Mouse (Mus musculus): ENCODE results near the gene Map3k11. TPM values are rescaled to one million over a fixed set of nuclear protein-coding genes. Genes with fewer than 3 reads are reported as not detected.
A peak's percentile ranks its signal among the peaks of the same experiment; 100 is the strongest.

Map3k11 gene
- polyA plus RNA-seq, 1 experiment from 2014 or later: 37.8 TPM

GRCm38 (mm10) chr19:5695849-5696462 is 7.4 kb downstream of the Map3k11 start:
- 40% methylated on average over 41 of the region's 41 CpGs for WGBS
- Histone ChIP-seq H3K9me3 (ENCODE audit: control insufficient read depth, low read length) (no peaks in the 10 kb centered on the region), H3K4me3 (ENCODE audit: low read length) (no peak overlapping the region), H3K27ac (ENCODE audit: low read length) (no peak overlapping the region), H3K9ac (ENCODE audit: low read length) (no peak overlapping the region), H3K36me3 (ENCODE audit: control insufficient read depth, insufficient read depth, low read length) (peaks cover 54% of the 10 kb centered on the region), H3K4me2 (ENCODE audit: low read depth, low read length) (no peak overlapping the region), H3K27me3 (ENCODE audit: control insufficient read depth, insufficient read depth, low read depth, low read length) (no peaks in the 10 kb centered on the region), H3K4me1 (replicated peaks; ENCODE audit: control insufficient read depth, insufficient read depth, low read length) (peaks cover 12% of the 10 kb centered on the region)
- no peak for ATAC-seq (ENCODE audit: low read depth)

- peak; percentile 37 for ATAC-seq (ENCODE audit: low read depth)
Measured at GRCm38 (mm10) chr19:5704163-5704800, 15.7 kb downstream of the Map3k11 start, which contains the start of gene Kcnk7. Gene Kcnk7 (plus strand): TSS chr19:5704367.

GRCm38 (mm10) chr19:5704801-5705571 is 16.4 kb downstream of the Map3k11 start:
- Histone ChIP-seq H3K9me3 (ENCODE audit: control insufficient read depth, low read length) (no peaks in the 10 kb centered on the region), H3K36me3 (ENCODE audit: control insufficient read depth, insufficient read depth, low read length) (peaks cover 38% of the 10 kb centered on the region), H3K27me3 (ENCODE audit: control insufficient read depth, insufficient read depth, low read depth, low read length) (no peaks in the 10 kb centered on the region), H3K4me1 (replicated peaks; ENCODE audit: control insufficient read depth, insufficient read depth, low read length) (peaks cover 15% of the 10 kb centered on the region), H3K27ac (ENCODE audit: low read length) (peak overlapping the region; percentile 36), H3K9ac (ENCODE audit: low read length) (peak overlapping the region; percentile 0), H3K4me2 (ENCODE audit: low read depth, low read length) (no peak overlapping the region), H3K4me3 (ENCODE audit: low read length) (no peak overlapping the region)
- peak; percentile 72 for ATAC-seq (ENCODE audit: low read depth)
- 31% methylated on average over 10 of the region's 10 CpGs for WGBS

More at GRCm38 (mm10) chr19:5704163-5704800, 15.7 kb downstream of the Map3k11 start, which contains the start of gene Kcnk7:
- Histone ChIP-seq H3K9me3 (ENCODE audit: control insufficient read depth, low read length) (no peaks in the 10 kb centered on the region), H3K4me3 (ENCODE audit: low read length) (no peak within 1 kb of the TSS), H3K4me1 (replicated peaks; ENCODE audit: control insufficient read depth, insufficient read depth, low read length) (peaks cover 15% of the 10 kb centered on the region), H3K36me3 (ENCODE audit: control insufficient read depth, insufficient read depth, low read length) (peaks cover 38% of the 10 kb centered on the region), H3K4me2 (ENCODE audit: low read depth, low read length) (no peak within 1 kb of the TSS), H3K9ac (ENCODE audit: low read length) (peak within 1 kb of the TSS; percentile 36), H3K27ac (ENCODE audit: low read length) (peak within 1 kb of the TSS; percentile 36), H3K27me3 (ENCODE audit: control insufficient read depth, insufficient read depth, low read depth, low read length) (no peaks in the 10 kb centered on the region)
- 60% methylated on average over 17 of the region's 17 CpGs for WGBS

GRCm38 (mm10) chr19:5710068-5710467 is 21.5 kb downstream of the Map3k11 start:
- Histone ChIP-seq H3K27me3 (ENCODE audit: control insufficient read depth, insufficient read depth, low read depth, low read length) (no peaks in the 10 kb centered on the region), H3K9ac (ENCODE audit: low read length) (no peak overlapping the region), H3K4me2 (ENCODE audit: low read depth, low read length) (no peak overlapping the region), H3K36me3 (ENCODE audit: control insufficient read depth, insufficient read depth, low read length) (peaks cover 19% of the 10 kb centered on the region), H3K4me3 (ENCODE audit: low read length) (no peak overlapping the region), H3K9me3 (ENCODE audit: control insufficient read depth, low read length) (no peaks in the 10 kb centered on the region), H3K4me1 (replicated peaks; ENCODE audit: control insufficient read depth, insufficient read depth, low read length) (peaks cover 21% of the 10 kb centered on the region), H3K27ac (ENCODE audit: low read length) (no peak overlapping the region)
- ATAC-seq (ENCODE audit: low read depth): no peak
- 95% methylated on average over 6 of the region's 6 CpGs for WGBS

- Histone ChIP-seq H3K4me1 (replicated peaks; ENCODE audit: control insufficient read depth, insufficient read depth, low read length) (peaks cover 20% of the 10 kb centered on the region), H3K4me3 (ENCODE audit: low read length) (no peak overlapping the region), H3K27ac (ENCODE audit: low read length) (no peak overlapping the region), H3K36me3 (ENCODE audit: control insufficient read depth, insufficient read depth, low read length) (peaks cover 19% of the 10 kb centered on the region), H3K27me3 (ENCODE audit: control insufficient read depth, insufficient read depth, low read depth, low read length) (no peaks in the 10 kb centered on the region), H3K4me2 (ENCODE audit: low read depth, low read length) (no peak overlapping the region), H3K9ac (ENCODE audit: low read length) (no peak overlapping the region), H3K9me3 (ENCODE audit: control insufficient read depth, low read length) (no peaks in the 10 kb centered on the region)
- WGBS: 84% methylated on average over 7 of the region's 8 CpGs
- no peak for ATAC-seq (ENCODE audit: low read depth)
Measured at GRCm38 (mm10) chr19:5710581-5710980, 22.0 kb downstream of the Map3k11 start.

GRCm38 (mm10) chr19:5711218-5711617 is 22.7 kb downstream of the Map3k11 start:
- no peaks in the 10 kb centered on the region for H3K9me3 ChIP-seq (ENCODE audit: control insufficient read depth, low read length)
- H3K27me3 ChIP-seq (ENCODE audit: control insufficient read depth, insufficient read depth, low read depth, low read length): no peaks in the 10 kb centered on the region
- 27% methylated on average over 3 of the region's 3 CpGs for WGBS
- H3K4me2 ChIP-seq (ENCODE audit: low read depth, low read length): no peak overlapping the region
- peaks cover 19% of the 10 kb centered on the region for H3K36me3 ChIP-seq (ENCODE audit: control insufficient read depth, insufficient read depth, low read length)
- no peak for ATAC-seq (ENCODE audit: low read depth)
- H3K9ac ChIP-seq (ENCODE audit: low read length): no peak overlapping the region
- H3K4me3 ChIP-seq (ENCODE audit: low read length): no peak overlapping the region
- no peak overlapping the region for H3K27ac ChIP-seq (ENCODE audit: low read length)
- peaks cover 22% of the 10 kb centered on the region for H3K4me1 ChIP-seq (replicated peaks; ENCODE audit: control insufficient read depth, insufficient read depth, low read length)

GRCm38 (mm10) chr19:5711907-5712460 is 23.4 kb downstream of the Map3k11 start:
- Histone ChIP-seq H3K9me3 (ENCODE audit: control insufficient read depth, low read length) (no peaks in the 10 kb centered on the region), H3K4me2 (ENCODE audit: low read depth, low read length) (no peak overlapping the region), H3K4me1 (replicated peaks; ENCODE audit: control insufficient read depth, insufficient read depth, low read length) (peaks cover 24% of the 10 kb centered on the region), H3K4me3 (ENCODE audit: low read length) (no peak overlapping the region), H3K9ac (ENCODE audit: low read length) (no peak overlapping the region), H3K27ac (ENCODE audit: low read length) (no peak overlapping the region), H3K36me3 (ENCODE audit: control insufficient read depth, insufficient read depth, low read length) (peaks cover 19% of the 10 kb centered on the region), H3K27me3 (ENCODE audit: control insufficient read depth, insufficient read depth, low read depth, low read length) (no peaks in the 10 kb centered on the region)
- no peak for ATAC-seq (ENCODE audit: low read depth)
- 91% methylated on average over 14 of the region's 14 CpGs for WGBS

- peak overlapping the region; percentile 77 for H3K27ac ChIP-seq (ENCODE audit: low read length)
- H3K4me3 ChIP-seq (ENCODE audit: low read length): no peak overlapping the region
- no peak for ATAC-seq (ENCODE audit: low read depth)
- H3K9ac ChIP-seq (ENCODE audit: low read length): 0 out of 2 replicates have a peak overlapping the region, but pooled peaks have one; percentile 20
- peaks cover 24% of the 10 kb centered on the region for H3K4me1 ChIP-seq (replicated peaks; ENCODE audit: control insufficient read depth, insufficient read depth, low read length)
- H3K27me3 ChIP-seq (ENCODE audit: control insufficient read depth, insufficient read depth, low read depth, low read length): no peaks in the 10 kb centered on the region
- H3K36me3 ChIP-seq (ENCODE audit: control insufficient read depth, insufficient read depth, low read length): peaks cover 13% of the 10 kb centered on the region
- 0 out of 2 replicates have a peak overlapping the region, but pooled peaks have one; percentile 18 for H3K4me2 ChIP-seq (ENCODE audit: low read depth, low read length)
- WGBS: 64% methylated on average over 5 of the region's 5 CpGs
- H3K9me3 ChIP-seq (ENCODE audit: control insufficient read depth, low read length): no peaks in the 10 kb centered on the region
Measured at GRCm38 (mm10) chr19:5713255-5713654, 24.7 kb downstream of the Map3k11 start.

- peak overlapping the region; percentile 77 for H3K27ac ChIP-seq (ENCODE audit: low read length)
- H3K9ac ChIP-seq (ENCODE audit: low read length): peak overlapping the region; percentile 31; the same call in 1 of the 2 replicates
- peaks cover 24% of the 10 kb centered on the region for H3K4me1 ChIP-seq (replicated peaks; ENCODE audit: control insufficient read depth, insufficient read depth, low read length)
- H3K4me3 ChIP-seq (ENCODE audit: low read length): no peak overlapping the region
- no peaks in the 10 kb centered on the region for H3K9me3 ChIP-seq (ENCODE audit: control insufficient read depth, low read length)
- 9% methylated on average over 2 of the region's 2 CpGs for WGBS
- H3K27me3 ChIP-seq (ENCODE audit: control insufficient read depth, insufficient read depth, low read depth, low read length): no peaks in the 10 kb centered on the region
- 0 out of 2 replicates have a peak overlapping the region, but pooled peaks have one; percentile 18 for H3K4me2 ChIP-seq (ENCODE audit: low read depth, low read length)
- ATAC-seq (ENCODE audit: low read depth): peak; percentile 88
- H3K36me3 ChIP-seq (ENCODE audit: control insufficient read depth, insufficient read depth, low read length): peaks cover 9% of the 10 kb centered on the region
Measured at GRCm38 (mm10) chr19:5713730-5714129, 25.2 kb downstream of the Map3k11 start.
